Mouse (Mus musculus): Measurements from ENCODE around the gene Med27.

- TF ChIP-seq CTCF (IDR thresholded peaks at IDR 0.05; ENCODE audit: low read depth, low read length) (no peak), POLR2A (IDR thresholded peaks at IDR 0.05; ENCODE audit: insufficient read depth, low read length) (no peak), EP300 (IDR thresholded peaks at IDR 0.05; ENCODE audit: insufficient read depth, low read depth, low read length) (no peak)
Observed at GRCm38 (mm10) chr2:29312058-29312457, 34.6 kb upstream of the Med27 start.
